Mouse (Mus musculus) myocyte (in vitro differentiated cells): ENCODE results near the gene St3gal3.

Experiments used
- CEBPB ChIP-seq: IDR thresholded peaks from 2 replicates; pipeline ENCODE4 v1.6.1; 2011; ENCODE audit warnings: mild to moderate bottlenecking, moderate library complexity; ENCODE audit not compliant: poor library complexity, insufficient read depth, severe bottlenecking
- E2F4 ChIP-seq: IDR thresholded peaks from one replicate; pipeline ENCODE4 v1.6.1; 2011; ENCODE audit warnings: mild to moderate bottlenecking, control low read depth, moderate library complexity; ENCODE audit not compliant: insufficient read depth
- MAX ChIP-seq: IDR thresholded peaks from one replicate; pipeline ENCODE4 v1.6.1; 2011; ENCODE audit warnings: low read depth, mild to moderate bottlenecking, control low read depth
- MYOD1 ChIP-seq, 3 experiments: IDR thresholded peaks; one replicate each; pipeline ENCODE4 v1.6.1; 2011; ENCODE audit warnings: control low read depth in 2 of 3, low read depth in 2 of 3, mild to moderate bottlenecking in 2 of 3, moderate library complexity in 1 of 3; ENCODE audit not compliant: insufficient read length in 2 of 3, control insufficient read depth in 1 of 3
- POLR2A ChIP-seq: IDR thresholded peaks from one replicate; pipeline ENCODE4 v1.6.1; 2011; ENCODE audit warnings: low read depth, mild to moderate bottlenecking, control low read depth, moderate library complexity; ENCODE audit not compliant: insufficient read length
- POLR2AphosphoS2 ChIP-seq: IDR thresholded peaks from one replicate; pipeline ENCODE4 v1.6.1; 2011; ENCODE audit warnings: low read depth, control low read depth; ENCODE audit not compliant: insufficient read length
- SRF ChIP-seq: IDR thresholded peaks from one replicate; pipeline ENCODE4 v1.6.1; 2011; ENCODE audit warnings: low read depth; ENCODE audit not compliant: control insufficient read depth, insufficient read length
- TCF12 ChIP-seq: IDR thresholded peaks from one replicate; pipeline ENCODE4 v1.6.1; 2011; ENCODE audit warnings: mild to moderate bottlenecking, control low read depth; ENCODE audit not compliant: poor library complexity, insufficient read depth, severe bottlenecking
- USF1 ChIP-seq: IDR thresholded peaks from one replicate; pipeline ENCODE4 v1.6.1; 2011; ENCODE audit warnings: low read depth, mild to moderate bottlenecking, control low read depth, moderate library complexity

- no peak for TF ChIP-seq USF1
- TF ChIP-seq TCF12, result no peak
- TF ChIP-seq E2F4, result no peak
- TF ChIP-seq POLR2A, result no peak
- TF ChIP-seq CEBPB, result no peak
- TF ChIP-seq MAX, result no peak
- TF ChIP-seq MYOD1 (IDR thresholded peaks at IDR 0.05; ENCODE audit: control insufficient read depth in 1 of 3, insufficient read length in 2 of 3, low read depth in 2 of 3), result no peak
- TF ChIP-seq SRF, result no peak
- TF ChIP-seq POLR2AphosphoS2, result no peak
Observed at GRCm38 (mm10) chr4:118028994-118029393, 105.7 kb downstream of the St3gal3 start.
